Mouse (Mus musculus) induced T-regulatory cell, adult 2 months (primary cell): ENCODE data around the gene Spon2.

Experiments
- DNase-seq: peaks from one replicate; pipeline ENCODE4 v3.0.0-alpha.2; 2012; ENCODE audit warnings: low read depth

Gene Spon2

GRCm38 (mm10) chr5:33217663-33218062 is 592 bp downstream of the Spon2 start:
- DNase-seq = no peak

GRCm38 (mm10) chr5:33214723-33215122 is 3.5 kb downstream of the Spon2 start:
- DNase-seq = no peak

- DNase-seq = no peak
These were observed 7.0 kb downstream of the Spon2 start for GRCm38 (mm10) chr5:33211254-33211653.

DNA sequence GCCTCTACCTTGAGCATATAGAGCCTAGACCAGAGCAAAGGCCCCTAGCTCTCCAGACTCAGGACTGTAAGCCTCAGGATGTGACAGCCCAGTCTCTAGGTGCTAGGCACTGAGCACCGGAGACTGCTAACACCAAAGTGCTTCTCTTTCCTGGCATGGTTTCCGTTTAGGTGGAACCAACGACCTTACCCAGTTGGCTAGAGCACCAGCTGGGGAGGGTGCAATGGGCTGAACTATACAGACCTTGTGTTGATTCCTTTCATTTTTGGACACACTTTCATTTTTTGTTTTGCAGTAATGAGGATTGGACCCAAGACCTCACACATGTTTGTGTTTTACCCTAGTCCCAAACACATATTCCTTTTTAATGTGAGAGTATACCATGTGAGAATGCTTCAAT is 7.7 kb downstream of the Spon2 start:
- DNase-seq = no peak

DNA sequence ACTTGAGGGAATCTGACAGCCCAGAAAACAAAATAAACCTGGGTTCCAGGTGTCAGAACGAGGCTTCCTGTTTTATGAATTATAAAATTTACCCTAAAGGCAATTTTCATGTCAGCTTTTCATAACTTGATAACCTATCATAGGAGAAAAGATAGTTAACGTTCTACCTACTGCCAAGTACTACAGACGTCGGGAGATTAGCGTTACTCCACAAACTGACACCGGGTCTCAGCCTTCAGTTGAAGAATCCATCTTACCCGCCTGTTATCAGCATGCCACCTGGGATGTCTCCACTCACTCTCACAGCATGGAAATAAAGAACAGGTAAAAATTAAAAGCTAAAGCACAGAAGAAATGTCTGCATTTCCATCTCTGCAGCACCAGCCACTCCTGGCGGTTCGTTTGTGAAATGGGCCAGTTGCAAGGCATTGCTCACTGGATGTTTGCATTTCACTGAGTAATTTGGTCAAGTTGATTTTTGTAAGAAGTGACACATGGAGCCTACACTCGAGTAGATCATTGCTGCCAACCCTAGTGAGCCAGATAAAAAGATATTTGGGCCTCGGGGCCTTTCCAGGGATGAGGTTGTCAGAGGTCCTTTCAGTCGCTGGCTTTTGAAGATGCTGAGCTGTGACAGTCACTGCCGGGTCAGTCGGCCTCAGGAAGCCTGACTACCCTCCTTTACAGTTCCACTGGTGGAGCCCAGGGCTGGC is 9.6 kb downstream of the Spon2 start:
- no peak for DNase-seq

GRCm38 (mm10) chr5:33207136-33207535 is 11.1 kb downstream of the Spon2 start:
- no peak for DNase-seq

- no peak for DNase-seq
These were observed 11.9 kb downstream of the Spon2 start for GRCm38 (mm10) chr5:33206328-33206727.

- DNase-seq = no peak
These were observed 14.0 kb downstream of the Spon2 start for GRCm38 (mm10) chr5:33204284-33204683.

DNA sequence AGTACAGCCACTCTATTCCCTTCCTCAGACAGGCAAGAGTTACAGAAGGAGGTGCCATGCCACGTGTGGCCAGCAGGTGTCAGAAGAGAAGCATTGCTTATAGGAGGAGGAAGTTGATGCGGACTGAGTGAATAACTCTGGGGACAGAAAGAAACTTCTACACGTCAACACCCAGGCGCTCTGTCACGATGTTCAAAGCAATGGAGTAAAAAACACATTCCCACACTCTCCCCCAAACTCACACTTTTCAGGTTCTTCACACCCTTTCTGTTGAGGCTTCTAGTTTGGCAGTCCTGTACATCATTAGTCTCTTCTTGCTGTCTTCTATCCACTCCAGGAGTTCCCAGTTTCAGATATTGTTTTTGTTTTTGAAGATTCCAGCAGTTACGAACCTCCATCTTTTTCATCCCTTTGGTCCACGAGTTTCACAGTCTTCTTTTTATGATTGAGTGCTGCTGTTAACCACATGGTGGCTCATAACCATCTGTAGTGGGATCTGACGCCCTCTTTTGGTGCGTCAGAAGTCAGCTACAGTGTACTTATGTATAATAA is 14.5 kb downstream of the Spon2 start:
- DNase-seq = peak; percentile 85

- no peak for DNase-seq
These were observed 15.1 kb downstream of the Spon2 start for GRCm38 (mm10) chr5:33203171-33203565.

- DNase-seq = no peak
These were observed 15.6 kb downstream of the Spon2 start for GRCm38 (mm10) chr5:33202516-33203170.

GRCm38 (mm10) chr5:33201697-33202096 is 16.6 kb downstream of the Spon2 start:
- DNase-seq = no peak

DNA sequence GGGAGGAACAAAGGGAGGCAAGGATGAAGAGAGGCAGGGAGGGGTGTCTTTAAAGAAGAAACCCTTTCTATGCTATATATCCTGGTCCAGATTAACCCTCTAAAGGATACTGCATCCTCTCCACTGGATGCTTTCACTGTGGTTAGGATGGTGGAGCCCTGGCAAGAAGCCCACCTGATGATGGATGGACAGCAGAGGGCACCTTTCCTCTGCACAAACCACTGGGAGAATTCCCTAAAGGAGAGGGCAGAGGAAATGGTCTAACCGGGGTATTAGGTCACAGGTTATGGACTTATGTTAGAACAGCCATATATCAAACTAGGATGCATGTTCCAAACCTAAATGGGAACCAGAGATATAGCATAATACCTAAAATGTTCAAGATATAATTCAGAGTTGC is 18.2 kb downstream of the Spon2 start:
- no peak for DNase-seq

- DNase-seq = no peak
These were observed 22.9 kb downstream of the Spon2 start for GRCm38 (mm10) chr5:33195246-33195852.

DNA sequence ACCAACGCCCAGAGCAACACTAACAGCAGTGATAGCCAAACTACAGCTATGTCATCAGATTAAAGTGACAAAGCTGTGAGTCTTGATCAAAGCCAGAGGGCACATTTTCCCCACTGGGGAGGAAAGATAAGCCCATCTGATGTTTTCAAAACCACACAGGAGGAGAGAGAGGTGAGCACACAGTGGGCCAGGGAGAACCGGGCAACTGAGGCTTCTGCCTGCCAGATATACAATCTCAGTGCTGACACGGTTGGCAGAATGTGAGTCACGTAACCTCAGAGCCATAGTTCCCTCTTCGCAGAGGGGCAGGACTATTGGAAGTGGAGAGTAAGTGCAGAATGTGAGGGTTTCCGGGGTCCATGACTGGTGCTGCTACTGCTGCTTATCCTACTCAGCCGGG is 24.7 kb downstream of the Spon2 start:
- DNase-seq = no peak
